In genomic region chr11:64610724-64611123, GRCm38 (mm10) we compare ENCODE assay signal across 21 mouse cellular contexts.
DNase-seq lines count a peak whose midpoint lies in the region; ATAC-seq and TF ChIP-seq lines count a peak whose summit lies in the region.
"Had no signal": no experiment of that assay in that cellular context is flagged by ENCODE, and none has a peak within 500 bp of the region (broad histone marks: within the 10 kb centered on the region; RNA-seq: fewer than 3 reads in every experiment).

No protein-coding gene starts in this region.

- in situ Hi-C loops in CH12.LX (cut with MboI; ENCODE audit: low pct_ligation_motif_present, low pct_unique_long_range_greater_than_20kb, low sequenced_read_pairs), result no loop called here

- no peaks in the 10 kb centered on the region for H3K79me2 ChIP-seq in CH12.LX (replicated peaks; ENCODE audit: control insufficient read depth, extremely low read depth, insufficient read depth, poor library complexity, severe bottlenecking)

- TF ChIP-seq CTCF in CH12.LX (conservative IDR thresholded peaks at IDR 0.05 in 1 of 2, IDR thresholded peaks at IDR 0.05 in 1 of 2; ENCODE audit: low read depth in 2 of 2, low read length in 2 of 2), result no peak

- no peak overlapping the region for H3K4me3 ChIP-seq in CH12.LX (replicated peaks in 1 of 3; ENCODE audit: low read depth in 2 of 3, low read length in 2 of 3, poor library complexity in 1 of 3)
- H3K4me3 ChIP-seq: embryonic facial prominence, embryonic 10.5 days; embryonic facial prominence, embryonic 12.5 days had no signal

- 0 out of 2 replicates have a peak, but pooled peaks have one; percentile 20 for TF ChIP-seq EP300 in CH12.LX (IDR thresholded peaks at IDR 0.05; ENCODE audit: low read length)

- peak; percentile 23 for DNase-seq in CH12.LX (ENCODE audit: extremely low read depth)
- DNase-seq in frontal cortex, postnatal 36 days (ENCODE audit: low spot score in 2 of 2), result no peak
- no peak for DNase-seq in embryo, embryonic 11 days
- DNase-seq in adrenal gland, adult (ENCODE audit: inconsistent age in 2 of 2, low spot score in 1 of 2), result no peak
- no peak for DNase-seq in urinary bladder, postnatal 14 days (ENCODE audit: low spot score)
- DNase-seq: adrenal gland, adult 8-10 months; adrenal gland, postnatal 14 days; adrenal gland, postnatal 36 days; cerebellum, adult 11-12 months; cerebellum, adult 2 months; cerebellum, adult 9-10 months; cerebellum, postnatal 10 days; cerebellum, postnatal 25 days had no signal

- H3K9ac ChIP-seq in CH12.LX (ENCODE audit: insufficient read depth, low read depth), result no peak overlapping the region
- H3K9ac ChIP-seq: embryonic facial prominence, embryonic 12.5 days had no signal

- H3K4me1 ChIP-seq in CH12.LX (ENCODE audit: control insufficient read depth in 1 of 2, insufficient read depth in 2 of 2), result peaks cover 4 to 17% of the 10 kb centered on the region in 2 experiments; a peak in 3 of 4 replicates
- H3K4me1 ChIP-seq: embryonic facial prominence, embryonic 10.5 days; embryonic facial prominence, embryonic 12.5 days had no signal

- H3K27me3 ChIP-seq in CH12.LX (replicated peaks), result no peaks in the 10 kb centered on the region
- H3K27me3 ChIP-seq: embryonic facial prominence, embryonic 12.5 days had no signal

- H3K27ac ChIP-seq in CH12.LX (ENCODE audit: insufficient read depth, low read depth), result no peak overlapping the region
- H3K27ac ChIP-seq: embryonic facial prominence, embryonic 10.5 days; embryonic facial prominence, embryonic 12.5 days had no signal

- peak overlapping the region; percentile 1; the same call in 1 of the 2 replicates for H3K4me2 ChIP-seq in CH12.LX (ENCODE audit: insufficient read depth, low read depth, poor library complexity, severe bottlenecking)
- H3K4me2 ChIP-seq: embryonic facial prominence, embryonic 12.5 days had no signal

- H3K36me3 ChIP-seq in CH12.LX (replicated peaks in 1 of 2; ENCODE audit: control insufficient read depth in 1 of 2, insufficient read depth in 1 of 2, low read length in 1 of 2), result no peaks in the 10 kb centered on the region
- H3K36me3 ChIP-seq: embryonic facial prominence, embryonic 10.5 days; embryonic facial prominence, embryonic 12.5 days; G1E had no signal

- H3K9me3 ChIP-seq in CH12.LX (replicated peaks; ENCODE audit: low read length), result no peaks in the 10 kb centered on the region
- H3K9me3 ChIP-seq: embryonic facial prominence, embryonic 10.5 days; embryonic facial prominence, embryonic 12.5 days; G1E had no signal

- no peak for TF ChIP-seq RAD21 in CH12.LX (IDR thresholded peaks at IDR 0.05; ENCODE audit: low read depth, low read length)

- peak; percentile 80 for ATAC-seq in common myeloid progenitor, adult 5-6 weeks (replicated peaks; ENCODE audit: low read depth, poor library complexity, severe bottlenecking)
- peak; percentile 60 to 73 for ATAC-seq in hematopoietic stem cell, adult 5-6 weeks (replicated peaks in 1 of 2; ENCODE audit: insufficient read depth in 1 of 2, low FRiP score in 2 of 2, low TSS enrichment in 1 of 2, low read depth in 1 of 2, poor library complexity in 2 of 2, severe bottlenecking in 2 of 2)
- ATAC-seq in megakaryocyte progenitor cell, adult 5-6 weeks (replicated peaks; ENCODE audit: poor library complexity), result peak; percentile 84
- ATAC-seq: forebrain, embryonic 14.5 days; forebrain, embryonic 16.5 days had no signal

- TF ChIP-seq POLR2A in CH12.LX (IDR thresholded peaks at IDR 0.05; ENCODE audit: low read depth, low read length), result no peak

- dilution Hi-C loops in CH12.LX (cut with MboI; ENCODE audit: extremely low pct_ligation_motif_present, extremely low pct_unique_long_range_greater_than_20kb, low sequenced_read_pairs), result no loop called here

TF ChIP-seq in CH12.LX, 34 proteins besides CTCF, POLR2A, EP300 and RAD21:
- no peak for TF ChIP-seq USF1 (IDR thresholded peaks at IDR 0.05; ENCODE audit: low read depth, low read length)
- no peak for TF ChIP-seq JUND (conservative IDR thresholded peaks at IDR 0.05; ENCODE audit: low read depth, low read length)
- TF ChIP-seq SMC3 (IDR thresholded peaks at IDR 0.05; ENCODE audit: low read depth, low read length), result no peak
- TF ChIP-seq ELF1 (IDR thresholded peaks at IDR 0.05; ENCODE audit: low read depth, low read length), result no peak
- TF ChIP-seq BHLHE40 (IDR thresholded peaks at IDR 0.05; ENCODE audit: low read depth, low read length), result no peak
- no peak for TF ChIP-seq RCOR1 (conservative IDR thresholded peaks at IDR 0.05; ENCODE audit: low read depth, low read length)
- TF ChIP-seq ZNF384 (IDR thresholded peaks at IDR 0.05; ENCODE audit: low read depth, low read length), result no peak
- no peak for TF ChIP-seq ZKSCAN1 (IDR thresholded peaks at IDR 0.05; ENCODE audit: borderline replicate concordance, low read depth, low read length)
- TF ChIP-seq CHD2 (IDR thresholded peaks at IDR 0.05; ENCODE audit: low read length), result no peak
- TF ChIP-seq ZMIZ1 (IDR thresholded peaks at IDR 0.05; ENCODE audit: low read depth, low read length), result no peak
- TF ChIP-seq E2F4 (IDR thresholded peaks at IDR 0.05; ENCODE audit: insufficient replicate concordance, low read depth, low read length), result no peak
- TF ChIP-seq PAX5 (IDR thresholded peaks at IDR 0.05; ENCODE audit: low read length), result no peak
- no peak for TF ChIP-seq GABPA (IDR thresholded peaks at IDR 0.05; ENCODE audit: insufficient replicate concordance, low read depth, low read length)
- TF ChIP-seq ETS1 (conservative IDR thresholded peaks at IDR 0.05; ENCODE audit: low read depth, low read length), result no peak
- TF ChIP-seq KAT2A (IDR thresholded peaks at IDR 0.05; ENCODE audit: insufficient replicate concordance, low read length), result no peak
- TF ChIP-seq JUN (IDR thresholded peaks at IDR 0.05; ENCODE audit: insufficient read depth, low read depth, low read length), result no peak
